Mouse (Mus musculus) lung, adult 10 weeks (tissue): ENCODE measurements around the gene Rsph10b. TPM values are rescaled to one million over a fixed set of nuclear protein-coding genes. Genes with fewer than 3 reads are reported as not detected.

ENCODE experiments used
- polyA plus RNA-seq: library from polyadenylated mRNA; stranded (reverse); fragments of 350-450 nt; fragmentation: Illumina TruSeq; extraction: RNeasy Lipid Tissue Mini Kit (QIAGEN cat#74804); gene quantifications from one replicate; pipeline ENCODE4 v1.2.3, GENCODE M21; 2014; ENCODE audit warnings: low read depth, low replicate concordance; ENCODE audit not compliant: insufficient read depth

The Rsph10b gene
- polyA plus RNA-seq, result 8.4 TPM

DNA sequence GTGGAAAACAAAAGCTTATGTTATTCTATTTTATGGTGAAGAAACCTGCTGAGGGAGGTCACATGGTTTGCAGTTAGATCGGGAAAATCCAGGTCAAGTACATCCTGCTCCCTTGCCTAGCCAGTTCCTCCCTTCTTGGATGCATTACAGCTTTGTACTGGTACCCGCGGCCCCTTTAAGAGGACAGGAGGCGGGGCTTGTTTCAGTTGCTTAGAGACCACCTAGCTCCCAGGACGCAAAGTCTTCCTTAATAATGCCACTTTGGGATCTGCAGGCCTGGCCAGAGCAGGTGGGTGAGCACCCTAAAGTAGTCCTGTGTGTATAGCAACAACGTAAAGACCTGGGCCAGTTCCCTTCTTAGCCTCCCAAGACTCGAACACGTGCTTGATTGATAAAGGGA is at the start of gene Rsph10b:
Rsph10b (plus strand) TSS at position 205 of the 400 bp plus-strand sequence.

DNA sequence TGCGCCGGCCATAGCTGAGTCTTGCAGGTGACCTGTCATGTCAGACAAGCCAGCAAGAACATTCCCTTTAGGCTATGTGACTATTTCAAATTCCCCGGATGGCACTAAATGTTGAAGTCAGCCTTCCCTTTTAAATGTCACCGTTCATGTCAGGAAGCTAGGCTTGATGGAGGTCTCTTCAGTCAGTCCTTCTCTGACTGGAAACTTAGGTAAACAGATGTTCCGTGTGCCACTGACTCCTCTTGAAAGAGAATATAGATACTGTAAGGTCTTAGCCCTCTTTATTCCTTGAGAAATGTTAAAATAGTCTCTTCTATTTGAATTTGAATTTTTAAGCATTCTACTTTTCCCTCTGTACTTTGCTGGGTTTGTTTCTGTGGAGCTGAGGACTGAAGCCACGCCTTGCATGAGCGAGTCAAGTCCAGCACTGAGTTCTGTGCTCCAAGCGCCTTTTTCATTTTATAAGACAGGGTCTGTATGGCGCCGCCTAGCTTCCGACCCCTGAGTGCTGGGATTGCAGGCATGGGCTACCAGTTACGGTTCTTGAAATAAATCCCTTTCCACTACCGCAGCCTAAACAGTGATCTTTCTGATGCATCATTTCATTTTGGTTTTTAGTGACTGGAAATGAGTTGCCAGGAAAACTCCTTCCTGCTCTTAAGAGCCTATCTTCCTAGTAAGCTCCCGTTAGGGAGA is 35.1 kb upstream of the Rsph10b start, which contains the start of gene Ankrd61:
Ankrd61 (minus strand) TSS at position 51 of the 696 bp plus-strand sequence.

GRCm38 (mm10) chr5:143909417-143910400 is 23.1 kb upstream of the Rsph10b start, which contains the start of the genes Aimp2 and Pms2:
Aimp2 (minus strand) TSS chr5:143909847.
Pms2 (plus strand) TSS chr5:143909964.

DNA sequence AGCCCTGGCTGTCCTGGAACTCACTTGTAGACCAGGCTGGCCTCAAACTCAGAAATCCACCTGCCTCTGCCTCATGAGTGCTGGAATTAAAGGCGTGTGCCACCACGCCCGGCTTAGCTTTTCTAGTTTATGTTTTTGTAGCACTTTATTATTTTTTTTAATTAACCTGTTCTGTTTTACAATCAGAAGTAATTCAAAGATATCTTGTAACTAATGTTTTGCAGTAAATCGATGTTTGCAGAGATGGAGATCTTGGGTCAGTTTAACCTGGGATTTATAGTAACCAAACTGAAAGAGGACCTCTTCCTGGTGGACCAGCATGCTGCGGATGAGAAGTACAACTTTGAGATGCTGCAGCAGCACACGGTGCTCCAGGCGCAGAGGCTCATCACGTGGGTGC is 5.0 kb upstream of the Rsph10b start, which contains the start of gene Gm42421:
Gm42421 (plus strand) TSS at position 301 of the 400 bp plus-strand sequence.

DNA sequence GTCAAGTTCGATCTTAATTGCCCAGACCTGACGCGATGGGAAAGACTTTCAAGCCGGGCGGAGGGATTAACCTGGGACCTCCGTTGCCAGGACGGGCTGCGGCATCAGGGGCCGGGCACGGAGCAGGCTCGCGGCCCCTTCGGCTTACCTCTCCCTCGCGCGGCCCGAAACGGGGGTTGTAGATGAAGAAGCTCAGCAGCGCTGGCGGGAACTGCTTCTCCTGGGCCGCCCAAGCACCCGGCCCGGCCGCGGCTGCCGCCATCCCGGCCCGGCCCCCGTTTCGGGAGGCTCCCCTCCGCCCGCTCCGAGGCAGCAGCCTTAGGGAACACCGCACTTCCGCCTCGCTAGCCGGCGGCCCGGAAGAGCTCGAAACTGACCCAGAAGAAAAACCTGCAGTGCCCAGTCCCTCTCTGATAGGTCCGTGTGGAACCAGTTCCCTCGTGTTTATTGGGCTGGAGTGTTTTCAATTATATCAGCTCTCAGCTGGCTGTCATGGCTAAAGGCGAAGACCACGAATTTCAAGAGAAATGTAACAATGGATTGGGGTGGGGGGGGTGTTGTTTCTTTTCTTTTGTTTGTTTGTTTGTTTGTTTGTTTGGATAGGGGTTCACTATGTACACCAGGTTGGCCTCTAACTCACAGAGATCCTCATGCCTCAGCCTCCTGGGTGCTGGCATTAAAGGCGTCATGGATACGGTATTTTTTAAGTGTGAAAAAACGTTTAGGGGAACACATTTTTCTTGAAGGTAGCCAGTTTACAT is 81.9 kb downstream of the Rsph10b start, which contains the start of gene Ccz1:
Ccz1 (minus strand) TSS at position 327 of the 761 bp plus-strand sequence.

GRCm38 (mm10) chr5:144026620-144027263 is 93.9 kb downstream of the Rsph10b start, which contains the start of gene Ocm:
Ocm (minus strand) TSS chr5:144026670.

Other genes with a start within 250 kb of the Rsph10b start
- 3.4 TPM for gene Usp42, start 200.8 kb upstream of the Rsph10b start, polyA plus RNA-seq
- gene Eif2ak1, start 115.2 kb upstream of the Rsph10b start, polyA plus RNA-seq, result 13.3 TPM
- not detected for gene Ankrd61, start 35.4 kb upstream of the Rsph10b start, polyA plus RNA-seq
- 25.0 TPM for gene Aimp2, start 23.2 kb upstream of the Rsph10b start, polyA plus RNA-seq
- 3.5 TPM for gene Pms2, start 23.1 kb upstream of the Rsph10b start, polyA plus RNA-seq
- not detected for gene Gm42421, start 4.9 kb upstream of the Rsph10b start, polyA plus RNA-seq
- gene Ccz1, start 81.8 kb downstream of the Rsph10b start, polyA plus RNA-seq, result 53.8 TPM
- not detected for gene Ocm, start 93.6 kb downstream of the Rsph10b start, polyA plus RNA-seq
- 6.6 TPM for gene Lmtk2, start 167.4 kb downstream of the Rsph10b start, polyA plus RNA-seq